Mouse (Mus musculus): ENCODE measurements around the gene Slc25a18.

DNA sequence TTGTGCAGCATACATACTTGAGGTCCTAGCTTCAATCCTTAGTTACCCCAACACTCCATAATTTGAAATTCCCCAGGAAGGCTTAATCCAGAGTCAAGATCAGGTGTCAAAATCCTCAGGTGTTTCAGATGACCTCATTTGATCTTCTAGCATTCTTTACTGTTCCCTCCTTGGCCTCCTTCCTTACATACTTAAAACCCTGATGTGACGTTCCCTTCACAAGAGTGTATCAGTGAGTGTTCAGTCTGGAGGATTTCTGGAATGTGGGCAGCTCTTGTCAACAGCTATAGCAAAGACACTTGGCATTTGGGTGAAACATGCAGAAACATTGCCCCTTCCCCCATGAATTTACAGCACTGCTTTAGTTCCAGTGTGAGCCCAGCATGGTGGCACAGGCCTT is 3.4 kb upstream of the Slc25a18 start:
- no peak for TF ChIP-seq CTCF (IDR thresholded peaks at IDR 0.05; ENCODE audit: borderline replicate concordance, insufficient read depth, low read length)
- TF ChIP-seq POLR2A (IDR thresholded peaks at IDR 0.05; ENCODE audit: low read depth, low read length), result no peak
